Mouse (Mus musculus): Measurements from ENCODE around the gene Zfp978. TPM values are rescaled to one million over a fixed set of nuclear protein-coding genes. Genes with fewer than 3 reads are reported as not detected.
"Not testable (repeated sequence)": the region's sequence is repeated elsewhere in the genome, so short reads cannot be mapped to it uniquely, and the experiment has no call there.

Zfp978 gene
- total and polyA plus RNA-seq, 3 experiments: 0.60 TPM; not detected in 2

- H3K4me1 ChIP-seq (ENCODE audit: insufficient read depth, low read depth, low read length); DNase-seq (ENCODE audit: low spot score); H3K27me3 ChIP-seq (ENCODE audit: insufficient read depth, low read length); H3K36me3 ChIP-seq (replicated peaks); ATAC-seq (ENCODE audit: extremely low read depth, insufficient number of reproducible peaks, low FRiP score, poor library complexity, severe bottlenecking); H3K4me3 ChIP-seq (ENCODE audit: low read depth, low read length): not testable (repeated sequence)
- peaks cover 16% of the 10 kb centered on the region for H3K9me3 ChIP-seq (replicated peaks)
Measured at GRCm38 (mm10) chr4:147353626-147354025, 7.5 kb upstream of the Zfp978 start.

- DNase-seq (ENCODE audit: low spot score); H3K27me3 ChIP-seq (ENCODE audit: insufficient read depth, low read length); H3K36me3 ChIP-seq (replicated peaks); H3K9me3 ChIP-seq (replicated peaks); H3K4me3 ChIP-seq (ENCODE audit: low read depth, low read length); H3K4me1 ChIP-seq (ENCODE audit: insufficient read depth, low read depth, low read length); ATAC-seq (ENCODE audit: extremely low read depth, insufficient number of reproducible peaks, low FRiP score, poor library complexity, severe bottlenecking): not testable (repeated sequence)
Measured at GRCm38 (mm10) chr4:147356042-147356441, 5.1 kb upstream of the Zfp978 start.

GRCm38 (mm10) chr4:147357195-147357594, 3.9 kb upstream of the Zfp978 start:
- H3K4me1 ChIP-seq (ENCODE audit: insufficient read depth, low read depth, low read length); H3K4me3 ChIP-seq (ENCODE audit: low read depth, low read length); H3K36me3 ChIP-seq (replicated peaks); H3K27me3 ChIP-seq (ENCODE audit: insufficient read depth, low read length); H3K9me3 ChIP-seq (replicated peaks); DNase-seq (ENCODE audit: low spot score); ATAC-seq (ENCODE audit: extremely low read depth, insufficient number of reproducible peaks, low FRiP score, poor library complexity, severe bottlenecking): not testable (repeated sequence)

- not testable (repeated sequence) for H3K9me3 ChIP-seq (replicated peaks); H3K36me3 ChIP-seq (replicated peaks); H3K4me3 ChIP-seq (ENCODE audit: low read depth, low read length); DNase-seq (ENCODE audit: low spot score); ATAC-seq (ENCODE audit: extremely low read depth, insufficient number of reproducible peaks, low FRiP score, poor library complexity, severe bottlenecking); H3K27me3 ChIP-seq (ENCODE audit: insufficient read depth, low read length); H3K4me1 ChIP-seq (ENCODE audit: insufficient read depth, low read depth, low read length)
Measured at GRCm38 (mm10) chr4:147361872-147362271, 769 bp downstream of the Zfp978 start.

- peak; percentile 15; the same call in 1 of the 2 replicates for ATAC-seq (ENCODE audit: extremely low read depth, insufficient number of reproducible peaks, low FRiP score, poor library complexity, severe bottlenecking)
- H3K9me3 ChIP-seq (replicated peaks); H3K4me3 ChIP-seq (ENCODE audit: low read depth, low read length); H3K36me3 ChIP-seq (replicated peaks); DNase-seq (ENCODE audit: low spot score); H3K4me1 ChIP-seq (ENCODE audit: insufficient read depth, low read depth, low read length); H3K27me3 ChIP-seq (ENCODE audit: insufficient read depth, low read length): not testable (repeated sequence)
Measured at GRCm38 (mm10) chr4:147369564-147369963, 8.5 kb downstream of the Zfp978 start.

GRCm38 (mm10) chr4:147383199-147383598, 22.1 kb downstream of the Zfp978 start:
- DNase-seq (ENCODE audit: low spot score); H3K36me3 ChIP-seq (replicated peaks); ATAC-seq (ENCODE audit: extremely low read depth, insufficient number of reproducible peaks, low FRiP score, poor library complexity, severe bottlenecking); H3K27me3 ChIP-seq (ENCODE audit: insufficient read depth, low read length); H3K4me3 ChIP-seq (ENCODE audit: low read depth, low read length); H3K9me3 ChIP-seq (replicated peaks); H3K4me1 ChIP-seq (ENCODE audit: insufficient read depth, low read depth, low read length): not testable (repeated sequence)

DNA sequence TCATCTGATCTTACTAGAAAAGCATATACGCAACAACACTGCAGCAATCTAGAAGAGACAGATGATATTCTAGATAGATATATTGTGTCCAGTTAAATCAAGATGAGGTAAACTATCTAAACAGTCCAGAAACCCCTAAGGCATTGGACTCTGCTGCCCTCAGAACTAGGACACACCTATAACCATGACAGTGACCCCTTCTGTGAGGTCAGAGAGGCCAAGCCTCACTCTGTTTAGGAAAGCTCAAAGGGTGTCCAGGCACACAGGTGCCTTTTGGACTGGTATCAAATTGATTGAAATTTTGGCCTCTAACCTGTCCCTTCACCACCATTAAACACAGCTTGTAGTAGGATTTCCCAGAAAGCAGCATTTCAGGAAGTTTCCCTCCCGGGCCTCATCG, 36.1 kb downstream of the Zfp978 start:
- H3K4me1 ChIP-seq (ENCODE audit: insufficient read depth, low read depth, low read length); DNase-seq (ENCODE audit: low spot score); H3K27me3 ChIP-seq (ENCODE audit: insufficient read depth, low read length); ATAC-seq (ENCODE audit: extremely low read depth, insufficient number of reproducible peaks, low FRiP score, poor library complexity, severe bottlenecking); H3K36me3 ChIP-seq (replicated peaks); H3K4me3 ChIP-seq (ENCODE audit: low read depth, low read length): not testable (repeated sequence)
- peaks cover 37% of the 10 kb centered on the region for H3K9me3 ChIP-seq (replicated peaks)

DNA sequence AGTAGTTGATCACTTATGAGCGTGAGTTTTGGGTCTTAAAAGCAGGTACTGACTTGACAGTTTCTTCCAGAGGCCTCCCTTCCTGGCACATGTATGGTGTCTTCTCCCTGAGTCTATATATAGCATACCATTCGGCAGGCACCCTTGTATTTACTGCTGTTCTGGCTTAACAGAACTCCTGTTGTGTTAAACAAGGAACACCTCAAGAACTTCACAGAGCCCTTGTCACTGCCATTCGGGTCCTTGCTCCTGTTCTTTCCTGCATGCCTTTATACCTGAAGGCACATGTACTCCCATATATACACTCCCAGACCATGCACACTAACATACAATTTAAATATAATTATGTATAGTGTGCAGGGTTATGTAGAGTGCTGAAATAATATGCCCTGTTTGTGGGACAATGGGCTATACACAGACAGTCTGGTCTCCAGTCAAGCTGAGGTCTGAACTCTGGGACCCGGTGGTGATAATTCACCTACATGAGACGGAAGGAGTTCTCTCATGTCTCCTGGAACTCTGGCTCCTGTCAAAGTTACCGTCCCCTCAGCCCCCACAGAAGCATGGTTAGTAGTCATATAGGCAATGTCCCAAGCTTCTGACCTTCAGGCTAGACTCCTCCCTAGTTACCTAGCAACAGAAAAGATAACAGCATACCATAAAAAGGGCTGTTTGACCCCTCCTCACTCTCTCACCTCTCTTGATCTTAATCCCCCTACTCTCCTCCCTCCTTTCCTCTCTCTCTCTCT, 37.0 kb downstream of the Zfp978 start:
- peaks cover 40% of the 10 kb centered on the region for H3K9me3 ChIP-seq (replicated peaks)
- ATAC-seq (ENCODE audit: extremely low read depth, insufficient number of reproducible peaks, low FRiP score, poor library complexity, severe bottlenecking); DNase-seq (ENCODE audit: low spot score); H3K27me3 ChIP-seq (ENCODE audit: insufficient read depth, low read length); H3K4me3 ChIP-seq (ENCODE audit: low read depth, low read length); H3K36me3 ChIP-seq (replicated peaks); H3K4me1 ChIP-seq (ENCODE audit: insufficient read depth, low read depth, low read length): not testable (repeated sequence)

DNA sequence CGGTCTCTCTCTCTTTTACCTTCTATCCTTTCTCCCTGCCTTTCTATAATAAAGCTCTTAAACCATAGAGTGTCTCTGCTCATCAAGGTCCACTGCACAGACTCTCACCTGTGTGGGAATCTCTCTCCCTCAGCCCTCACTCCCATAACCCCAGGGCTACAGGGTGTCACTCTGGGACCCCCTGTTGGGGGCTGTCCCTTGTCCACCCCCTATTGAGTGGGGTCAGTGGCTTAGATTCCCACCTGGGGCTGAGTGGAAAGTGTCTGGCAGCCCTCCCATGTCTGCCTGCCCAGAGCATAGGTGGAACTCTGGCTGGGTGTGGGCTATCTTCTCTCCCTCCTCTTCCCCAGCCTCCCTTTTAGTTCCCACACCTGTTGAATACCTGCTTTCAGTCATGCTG, 37.6 kb downstream of the Zfp978 start:
- not testable (repeated sequence) for H3K4me3 ChIP-seq (ENCODE audit: low read depth, low read length); DNase-seq (ENCODE audit: low spot score); ATAC-seq (ENCODE audit: extremely low read depth, insufficient number of reproducible peaks, low FRiP score, poor library complexity, severe bottlenecking); H3K27me3 ChIP-seq (ENCODE audit: insufficient read depth, low read length); H3K36me3 ChIP-seq (replicated peaks); H3K4me1 ChIP-seq (ENCODE audit: insufficient read depth, low read depth, low read length)
- H3K9me3 ChIP-seq (replicated peaks): peaks cover 43% of the 10 kb centered on the region

- peaks cover 50% of the 10 kb centered on the region for H3K9me3 ChIP-seq (replicated peaks)
- H3K4me1 ChIP-seq (ENCODE audit: insufficient read depth, low read depth, low read length); H3K4me3 ChIP-seq (ENCODE audit: low read depth, low read length); DNase-seq (ENCODE audit: low spot score); ATAC-seq (ENCODE audit: extremely low read depth, insufficient number of reproducible peaks, low FRiP score, poor library complexity, severe bottlenecking); H3K36me3 ChIP-seq (replicated peaks); H3K27me3 ChIP-seq (ENCODE audit: insufficient read depth, low read length): not testable (repeated sequence)
Measured at GRCm38 (mm10) chr4:147399505-147399904, 38.4 kb downstream of the Zfp978 start.

DNA sequence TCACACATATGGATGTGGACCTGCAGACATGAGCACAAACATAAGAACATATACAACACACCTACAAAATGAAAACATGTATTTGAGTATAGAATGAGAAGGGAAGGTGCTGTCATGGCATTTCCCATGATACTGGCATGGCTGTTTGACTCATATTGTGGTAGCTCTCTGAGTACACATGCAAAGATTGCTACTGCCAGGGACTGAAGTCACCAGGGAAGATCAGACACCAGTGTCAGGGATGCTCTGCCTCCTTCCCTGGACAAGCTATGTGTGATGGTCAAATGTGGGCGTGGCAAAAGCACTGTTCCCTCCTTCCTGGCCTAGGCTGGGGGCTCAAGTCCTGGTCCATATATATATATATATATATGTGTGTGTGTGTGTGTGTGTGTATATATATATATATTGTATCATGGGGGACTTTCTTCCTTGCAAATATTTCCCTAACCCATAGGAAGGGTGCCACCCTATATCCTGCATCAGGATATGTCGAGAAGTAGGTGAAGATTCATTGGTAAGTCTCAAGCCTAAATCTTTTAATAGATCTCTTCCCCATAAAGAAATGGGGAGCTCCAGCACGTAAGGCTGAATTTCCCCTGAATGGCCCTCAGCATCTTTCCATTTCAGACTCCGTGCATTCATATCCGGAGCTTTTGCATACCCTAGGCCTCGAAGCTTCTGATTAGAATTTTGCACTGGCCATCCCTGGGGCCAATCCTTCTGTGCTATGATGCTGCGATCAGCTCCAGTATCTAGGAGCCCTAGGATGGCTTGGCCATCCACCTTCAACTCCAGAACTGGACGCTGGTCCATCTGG, 39.1 kb downstream of the Zfp978 start:
- not testable (repeated sequence) for ATAC-seq (ENCODE audit: extremely low read depth, insufficient number of reproducible peaks, low FRiP score, poor library complexity, severe bottlenecking); H3K36me3 ChIP-seq (replicated peaks); H3K27me3 ChIP-seq (ENCODE audit: insufficient read depth, low read length); DNase-seq (ENCODE audit: low spot score); H3K4me3 ChIP-seq (ENCODE audit: low read depth, low read length); H3K4me1 ChIP-seq (ENCODE audit: insufficient read depth, low read depth, low read length)
- peaks cover 51% of the 10 kb centered on the region for H3K9me3 ChIP-seq (replicated peaks)

All from G1E (cell line).